Mouse (Mus musculus): ENCODE results near the gene Cdkn1b.

The Cdkn1b gene

GRCm38 (mm10) chr6:134968326-134968725 lies 48.1 kb downstream of the Cdkn1b start:
- no peak for DNase-seq (ENCODE audit: low read depth, low spot score)

DNA sequence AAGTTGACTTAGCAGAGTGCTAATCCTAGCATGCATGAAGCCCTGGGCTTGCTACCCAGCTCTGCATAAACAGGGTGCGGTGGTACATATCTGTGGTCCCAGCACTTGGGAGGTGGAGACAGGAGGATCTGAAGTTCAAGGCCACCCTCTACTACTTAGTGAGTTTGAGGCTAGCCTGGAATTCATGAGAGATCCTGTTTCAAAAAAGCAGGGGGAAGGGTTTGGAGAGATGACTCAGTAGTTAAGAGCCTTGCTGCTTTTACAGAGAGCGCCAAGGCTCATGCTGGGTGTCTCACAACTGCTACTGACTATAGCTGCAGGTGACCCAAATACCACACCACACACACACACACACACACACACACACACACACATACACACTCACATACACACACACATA lies 49.3 kb downstream of the Cdkn1b start:
- DNase-seq (ENCODE audit: low read depth, low spot score): no peak

DNA sequence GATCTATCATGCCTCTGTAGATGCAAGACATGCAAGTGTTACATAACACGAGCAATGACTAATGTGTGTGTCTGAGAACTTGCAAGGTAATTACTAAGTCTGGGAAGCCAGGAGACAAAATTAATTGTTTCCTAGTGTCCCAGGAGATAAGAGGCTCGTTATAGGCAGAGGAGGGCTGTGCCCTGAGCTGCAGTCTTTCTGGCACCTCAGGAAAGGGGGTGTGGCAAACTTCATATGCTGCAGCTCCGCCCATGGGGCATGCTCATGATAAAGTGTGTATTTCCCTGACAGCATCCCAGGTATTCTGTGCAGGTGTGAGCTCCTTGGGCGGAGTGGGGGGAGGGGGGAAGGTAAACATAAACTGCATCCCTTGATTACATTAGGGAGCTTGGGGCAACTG lies 51.9 kb downstream of the Cdkn1b start:
- no peak for DNase-seq (ENCODE audit: low read depth, low spot score)
